36 mouse cellular contexts compared by ENCODE assay signal in the genomic region with DNA sequence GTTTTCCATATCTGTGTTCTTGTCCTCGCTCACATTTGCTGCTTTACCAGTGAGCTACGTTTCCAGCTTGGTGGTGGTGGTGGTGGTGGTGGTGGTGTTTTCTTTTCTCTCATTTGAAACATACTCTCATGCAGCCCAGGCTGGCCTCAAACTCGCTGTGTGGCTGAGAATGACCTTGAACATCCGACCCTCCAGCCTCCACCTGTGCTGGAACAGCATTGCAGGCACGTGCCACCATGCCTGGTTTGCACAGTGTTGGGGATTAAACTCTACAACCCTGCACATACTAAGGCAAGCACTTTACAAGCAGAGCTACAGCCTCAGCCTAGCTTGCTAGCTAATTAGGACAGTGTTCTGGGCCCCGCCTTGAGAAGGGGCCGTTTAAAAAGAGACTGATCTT. TPM values are rescaled to one million over a fixed set of nuclear protein-coding genes. Genes with fewer than 3 reads are reported as not detected.
"Had no signal": no experiment of that assay in that cellular context is flagged by ENCODE, and none has a peak within 500 bp of the region (broad histone marks: within the 10 kb centered on the region; RNA-seq: fewer than 3 reads in every experiment).

No protein-coding gene starts in this region.

- H3K27me3 ChIP-seq: heart, embryonic 13.5 days; heart, embryonic 15.5 days; intestine, embryonic 15.5 days; limb, embryonic 12.5 days; liver, embryonic 13.5 days had no signal

- H3K4me1 ChIP-seq: heart, embryonic 13.5 days; heart, embryonic 15.5 days; intestine, embryonic 15.5 days; limb, embryonic 12.5 days; liver, embryonic 13.5 days had no signal

- H3K27ac ChIP-seq: gastrocnemius, adult 2 months; heart, adult 2 months; heart, embryonic 13.5 days; heart, embryonic 15.5 days; hindbrain, embryonic 14.5 days; intestine, embryonic 15.5 days; layer of hippocampus, adult 2 months; limb, embryonic 10.5 days; limb, embryonic 12.5 days; liver, embryonic 13.5 days had no signal

- ATAC-seq: hindbrain, embryonic 16.5 days; inflammation-experienced regulatory T-cells, adult 6 months; intestine, embryonic 15.5 days; intestine, postnatal 0 days had no signal

- H3K4me2 ChIP-seq: heart, embryonic 13.5 days; heart, embryonic 15.5 days; hindbrain, embryonic 14.5 days; intestine, embryonic 15.5 days; limb, embryonic 12.5 days; liver, embryonic 11.5 days; liver, embryonic 13.5 days had no signal

- H3K36me3 ChIP-seq: heart, embryonic 13.5 days; heart, embryonic 15.5 days; intestine, embryonic 15.5 days; limb, embryonic 10.5 days; limb, embryonic 12.5 days; liver, embryonic 13.5 days had no signal

- DNase-seq: gastrocnemius, adult 2 months; gastrocnemius, postnatal 10 days; gastrocnemius, postnatal 25 days; heart, adult 2 months; heart, postnatal 4 days; kidney, adult 18-20 months; kidney, adult 8-10 months; kidney, postnatal 10 days; kidney, postnatal 25 days; kidney, postnatal 4 days; liver; liver, embryonic 13.5 days had no signal

- H3K9me3 ChIP-seq: heart, embryonic 13.5 days; heart, embryonic 15.5 days; intestine, embryonic 15.5 days; limb, embryonic 10.5 days; limb, embryonic 12.5 days; liver, embryonic 13.5 days had no signal

- H3K9ac ChIP-seq: heart, embryonic 13.5 days; heart, embryonic 15.5 days; hindbrain, embryonic 14.5 days; intestine, embryonic 15.5 days; limb, embryonic 12.5 days; liver, embryonic 13.5 days had no signal

- H3K4me3 ChIP-seq: gastrocnemius, adult 2 months; heart, adult 2 months; heart, embryonic 13.5 days; heart, embryonic 15.5 days; intestine, embryonic 15.5 days; layer of hippocampus, adult 2 months; left cerebral cortex, adult 2 months; limb, embryonic 10.5 days; limb, embryonic 12.5 days; liver, embryonic 13.5 days had no signal

RNA-seq across cellular contexts. Expression of a gene that starts 18.3 kb away (rescaled TPM):
- total RNA-seq: gastrocnemius, adult 2 months; gastrocnemius, postnatal 10 days; gastrocnemius, postnatal 25 days; gastrocnemius, postnatal 4 days; granulocyte monocyte progenitor cell, adult 5-6 weeks; heart, adult 2 months; heart, postnatal 25 days; heart, postnatal 4 days; layer of hippocampus, adult 2 months; layer of hippocampus, postnatal 10 days; layer of hippocampus, postnatal 25 days; left cerebral cortex, adult 2 months; left cerebral cortex, postnatal 14 days; left cerebral cortex, postnatal 36 days had no signal
- polyA plus RNA-seq: frontal cortex, adult 2 months; heart, adult 2 months; heart, embryonic 13.5 days; heart, embryonic 15.5 days; heart, postnatal 0 days; hindbrain, embryonic 11.5 days; hindbrain, embryonic 14.5 days; hindbrain, embryonic 16.5 days; inflammation-experienced regulatory T-cells, adult 6 months; intestine, embryonic 15.5 days; intestine, postnatal 0 days; kidney, embryonic 14.5 days; kidney, embryonic 16.5 days; limb, embryonic 10.5 days; limb, embryonic 12.5 days; liver, embryonic 11.5 days; liver, embryonic 13.5 days had no signal
